Mouse (Mus musculus) thymus, adult 2 months (tissue): ENCODE results near the gene Poc5.

Source experiments
- CTCF ChIP-seq: fragments of 200-500 bp; IDR thresholded peaks from 2 replicates; pipeline ENCODE4 v1.5.1; 2012; ENCODE audit warnings: mild to moderate bottlenecking, control low read depth, low read length, moderate library complexity, borderline replicate concordance; ENCODE audit not compliant: control insufficient read depth, poor library complexity, insufficient read depth; ENCODE audit errors: extremely low read depth
- POLR2A ChIP-seq: fragments of 200-500 bp; IDR thresholded peaks from 2 replicates; pipeline ENCODE4 v1.6.1; 2012; ENCODE audit warnings: mild to moderate bottlenecking, low read length, control low read depth, moderate library complexity; ENCODE audit not compliant: control insufficient read depth, poor library complexity, insufficient read depth; ENCODE audit errors: extremely low read depth

DNA sequence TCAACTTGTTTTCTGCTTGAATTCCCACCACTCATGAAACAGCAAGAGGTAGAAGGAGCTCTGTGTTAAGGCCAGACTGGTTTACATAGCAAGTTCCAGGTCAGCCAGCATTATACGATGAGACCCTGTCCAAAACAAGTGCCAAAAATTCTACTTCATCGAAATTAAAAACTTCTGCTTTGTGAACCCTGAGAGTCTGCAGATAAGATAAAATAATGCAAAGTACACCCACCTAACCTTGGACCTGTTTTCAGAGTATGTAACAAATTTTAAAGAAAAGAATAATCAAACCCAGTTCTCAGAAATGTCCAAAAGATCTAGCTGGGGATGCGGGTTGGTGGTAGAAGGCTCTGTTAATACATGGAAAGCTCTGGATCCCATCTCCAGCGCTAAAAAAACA is 70.5 kb downstream of the Poc5 start:
- no peak for TF ChIP-seq CTCF
- TF ChIP-seq POLR2A: no peak
